Mouse (Mus musculus): ENCODE results near the gene Hoxc4.

Gene Hoxc4

DNA sequence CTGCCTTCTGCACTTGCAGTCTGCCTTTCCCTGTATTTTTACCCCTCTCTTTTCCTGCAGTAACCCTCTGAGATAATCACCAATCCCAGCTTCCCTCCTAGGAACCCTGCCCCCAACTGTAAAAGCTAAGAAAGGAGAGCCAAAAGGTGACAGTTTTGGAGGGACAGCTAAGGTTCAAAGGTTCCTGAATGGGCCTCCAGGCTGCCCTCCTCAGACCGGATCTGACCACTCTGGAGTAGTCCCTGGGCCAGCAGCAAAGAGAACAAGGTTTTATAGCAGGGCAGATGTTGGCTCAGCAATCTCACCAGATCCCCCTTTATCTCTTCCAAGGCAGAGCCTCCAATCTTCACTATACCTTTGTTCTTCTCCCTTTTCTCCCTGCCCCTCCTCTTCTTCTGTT, 23.5 kb downstream of the Hoxc4 start:
- DNase-seq = no peak

- DNase-seq = no peak
These were observed 32.9 kb downstream of the Hoxc4 start for GRCm38 (mm10) chr15:103051670-103052069.

GRCm38 (mm10) chr15:103053210-103053609, 34.5 kb downstream of the Hoxc4 start:
- DNase-seq = no peak

- DNase-seq = no peak
These were observed 37.7 kb downstream of the Hoxc4 start for GRCm38 (mm10) chr15:103056396-103056795.

- DNase-seq = no peak
These were observed 40.0 kb downstream of the Hoxc4 start for GRCm38 (mm10) chr15:103058715-103059114.

DNA sequence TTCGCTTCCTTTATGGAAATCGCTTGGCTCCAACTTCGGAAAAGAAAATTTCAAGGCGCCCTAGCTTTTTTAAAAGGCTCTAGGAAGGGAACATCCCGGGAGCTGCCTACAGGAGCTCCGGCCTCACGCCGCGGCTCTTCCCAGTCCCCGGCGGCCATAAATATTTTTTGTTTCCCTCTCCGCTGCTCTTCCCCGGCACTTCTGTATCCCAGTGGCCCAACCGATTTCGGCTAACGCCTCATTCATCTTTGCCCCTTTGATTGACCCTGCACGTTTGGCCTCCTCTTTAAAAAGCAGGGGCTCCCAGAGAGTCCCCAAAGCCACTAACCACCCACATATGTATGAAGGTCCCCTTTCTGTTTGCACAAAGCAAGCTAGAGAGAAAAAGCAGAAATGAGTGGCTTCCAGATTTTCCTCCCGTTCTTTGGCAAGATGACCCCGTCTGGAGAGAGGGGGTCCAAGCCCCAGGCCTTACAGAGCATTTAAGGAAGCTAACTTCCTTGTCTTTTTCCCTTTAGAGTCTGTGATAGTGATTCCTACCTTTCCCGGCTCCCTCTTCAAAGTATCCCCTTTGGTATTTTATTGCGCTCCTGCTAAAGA, 40.8 kb downstream of the Hoxc4 start:
- DNase-seq = no peak

DNA sequence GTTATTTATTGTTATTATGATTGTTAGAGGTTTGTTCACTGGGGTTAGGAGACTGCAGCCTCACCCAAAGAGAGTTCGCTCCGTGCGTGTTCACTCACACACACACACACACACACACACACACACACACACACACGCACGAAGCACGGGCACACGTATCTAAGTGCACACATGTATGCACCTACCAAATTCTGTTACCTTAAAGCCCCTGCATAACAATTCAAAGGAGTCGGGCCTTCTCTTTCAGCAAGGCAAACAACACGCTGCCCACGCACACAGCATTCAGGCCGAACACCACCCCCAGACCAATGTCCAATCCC, 41.2 kb downstream of the Hoxc4 start:
- no peak for DNase-seq

GRCm38 (mm10) chr15:103060341-103061130, 41.8 kb downstream of the Hoxc4 start:
- DNase-seq = no peak

GRCm38 (mm10) chr15:103061131-103061825, 42.5 kb downstream of the Hoxc4 start:
- peak; percentile 25 for DNase-seq

DNA sequence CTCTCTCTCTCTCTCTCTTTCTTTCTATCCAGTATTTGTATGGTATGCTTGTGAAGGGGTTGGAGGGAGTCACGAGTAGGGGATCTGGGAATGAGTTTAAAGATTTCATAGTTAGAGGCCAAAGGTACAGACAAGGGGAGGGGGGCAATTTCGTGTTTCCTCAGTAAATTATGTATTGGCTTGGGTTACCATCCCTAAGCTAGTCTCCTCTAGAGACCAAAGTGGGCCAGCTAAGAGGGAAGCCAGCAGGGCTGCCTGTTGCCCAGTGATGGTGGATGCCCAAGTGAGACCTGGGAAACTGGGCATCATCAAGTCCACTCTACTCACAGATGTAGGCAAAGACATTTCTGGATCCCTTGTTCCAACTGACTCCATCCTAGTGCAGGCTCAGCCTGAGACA, 43.3 kb downstream of the Hoxc4 start:
- no peak for DNase-seq

DNA sequence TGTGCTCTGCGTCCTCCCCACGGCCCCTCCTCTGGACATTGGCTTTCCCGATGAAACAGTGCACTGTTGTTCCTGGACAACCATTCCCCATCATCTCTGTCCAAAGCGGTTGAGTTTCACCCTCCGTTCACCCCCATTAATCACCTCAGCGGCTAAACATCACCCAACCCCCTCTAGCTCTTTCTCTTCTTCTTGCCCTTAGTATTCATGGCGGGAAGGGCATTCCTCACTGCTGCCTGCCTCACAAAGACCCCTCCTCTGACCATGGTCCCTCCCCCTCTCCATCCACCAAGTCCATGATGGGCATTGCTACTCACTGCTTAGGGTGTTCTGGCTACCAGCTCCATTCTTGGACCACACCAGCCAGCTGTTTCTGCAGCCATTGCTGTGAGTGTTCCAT, 46.9 kb downstream of the Hoxc4 start:
- no peak for DNase-seq

DNA sequence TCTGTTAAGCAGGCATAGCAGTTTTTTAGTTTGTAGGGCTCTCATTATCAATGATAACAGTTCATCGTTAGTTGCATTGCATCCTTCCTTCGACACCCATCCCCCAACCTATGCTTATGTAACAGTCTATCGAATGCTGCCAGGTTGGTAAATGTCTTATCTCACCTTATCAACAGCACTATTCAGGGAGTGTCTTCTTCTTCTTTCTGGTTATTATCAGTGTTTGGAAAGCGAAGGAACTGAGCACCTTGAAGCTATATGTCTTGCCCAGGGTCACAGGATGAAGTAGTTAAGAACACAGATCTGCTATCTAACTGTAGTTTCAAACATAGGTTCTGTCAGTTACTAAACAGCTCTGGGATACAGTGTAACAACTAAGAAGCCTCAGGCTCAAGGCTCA, 49.0 kb downstream of the Hoxc4 start:
- DNase-seq = no peak

- DNase-seq = no peak
These were observed 50.4 kb downstream of the Hoxc4 start for GRCm38 (mm10) chr15:103069173-103069572.

- DNase-seq = no peak
These were observed 52.5 kb downstream of the Hoxc4 start for GRCm38 (mm10) chr15:103071266-103071665.

DNA sequence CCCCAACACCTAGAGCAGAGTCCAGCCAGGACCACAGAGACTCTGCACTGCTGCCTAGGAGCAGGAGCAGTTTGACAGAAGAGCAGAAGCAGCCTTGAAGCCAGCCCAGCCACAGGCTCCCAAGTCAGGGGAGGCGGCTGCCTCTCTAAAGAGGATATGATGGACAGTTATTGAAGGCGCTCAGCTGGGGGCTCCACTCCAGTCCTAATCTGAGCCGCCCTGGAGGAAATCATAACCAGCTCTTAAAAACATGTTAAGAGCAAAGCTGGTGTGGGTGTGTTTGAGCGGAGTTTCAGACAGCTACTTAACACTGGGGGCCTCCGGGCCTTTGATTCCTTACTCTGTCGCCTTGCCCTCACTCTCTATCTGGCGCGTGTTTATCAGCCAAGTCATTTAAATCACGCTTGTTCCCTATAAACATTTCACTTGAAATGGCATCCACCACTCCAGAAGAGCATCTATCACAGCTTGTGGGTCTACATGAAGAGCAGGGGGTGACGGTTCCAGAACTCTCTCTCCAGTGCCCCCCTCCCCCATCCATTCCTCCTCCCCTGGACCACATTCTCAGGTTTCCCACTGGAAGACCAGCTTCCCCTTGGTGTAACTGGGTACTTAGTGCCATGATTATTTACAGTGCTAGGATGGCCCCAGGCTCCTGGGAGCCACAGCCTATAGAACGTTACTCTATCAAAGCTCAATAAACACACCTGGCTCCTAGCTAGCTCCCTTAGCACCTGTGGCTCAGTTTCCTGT, 56.1 kb downstream of the Hoxc4 start:
- DNase-seq = no peak

GRCm38 (mm10) chr15:103077673-103078072, 58.9 kb downstream of the Hoxc4 start:
- DNase-seq = no peak

- no peak for DNase-seq
These were observed 63.9 kb downstream of the Hoxc4 start for GRCm38 (mm10) chr15:103082622-103083021.

DNA sequence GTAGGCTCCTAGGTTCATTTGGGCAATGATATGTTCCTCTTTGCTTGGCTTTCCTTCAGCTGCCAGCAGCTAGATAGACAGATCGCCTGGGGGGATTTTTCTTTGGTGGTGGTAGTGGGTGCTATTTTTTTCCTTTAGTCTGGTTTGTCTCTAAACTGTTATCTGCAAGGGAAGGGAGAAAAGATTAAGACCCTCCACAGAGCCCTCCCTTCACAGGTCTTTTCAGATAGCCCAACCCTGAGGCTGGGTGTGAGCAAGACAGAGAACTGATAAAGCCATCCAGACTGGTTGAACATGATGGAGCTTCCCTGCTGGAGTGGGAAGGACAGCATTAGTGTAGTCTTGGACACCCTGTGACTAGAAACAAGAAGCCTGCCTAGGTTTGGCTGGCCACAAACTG, 64.9 kb downstream of the Hoxc4 start:
- peak; percentile 18 for DNase-seq

DNA sequence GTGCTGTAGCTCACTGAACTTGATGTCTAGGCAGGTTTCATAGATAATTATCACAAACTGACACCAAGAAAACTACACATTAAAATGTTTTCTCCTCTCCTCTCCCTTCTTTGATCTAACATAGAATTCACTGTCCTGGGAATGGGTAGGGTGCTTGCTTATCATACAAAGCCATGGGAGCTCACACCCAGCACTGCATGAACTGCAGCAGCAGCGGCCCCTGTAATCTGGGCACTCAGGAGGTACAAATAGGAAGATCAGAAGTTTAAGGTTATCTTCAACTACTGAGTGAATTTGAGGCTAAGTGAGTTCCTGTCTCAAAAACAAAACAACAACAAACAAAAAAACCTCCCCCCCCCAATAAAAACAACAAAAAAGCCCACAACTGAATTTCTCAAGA, 66.2 kb downstream of the Hoxc4 start:
- DNase-seq = peak; percentile 51

- DNase-seq = peak; percentile 41
These were observed 67.3 kb downstream of the Hoxc4 start for GRCm38 (mm10) chr15:103085831-103086671.
